Mouse (Mus musculus): ENCODE measurements around the gene Eif4e2.

DNA sequence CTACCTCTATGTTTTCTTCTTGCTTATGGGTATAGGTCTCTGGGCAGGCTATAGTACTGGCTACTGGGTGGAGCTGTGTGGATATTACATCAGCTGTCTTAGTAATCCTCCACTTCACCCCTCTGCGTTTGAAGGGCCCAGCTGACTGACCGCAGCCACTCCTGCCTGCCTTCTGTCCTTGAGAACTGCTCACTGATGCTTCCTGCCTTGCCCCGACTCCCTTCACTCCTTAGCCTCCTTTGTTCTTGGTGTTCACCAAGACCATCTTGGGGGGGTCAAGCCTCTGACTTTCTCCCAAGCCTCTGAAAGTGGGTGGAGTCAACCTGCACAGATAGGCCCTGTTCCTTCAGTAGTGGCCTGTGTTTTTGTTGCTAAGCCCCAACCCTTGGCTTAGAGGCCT lies 58.7 kb downstream of the Eif4e2 start:
- TF ChIP-seq CTCF (IDR thresholded peaks at IDR 0.05; ENCODE audit: insufficient read depth, low read length), result no peak
- TF ChIP-seq POLR2A (IDR thresholded peaks at IDR 0.05; ENCODE audit: borderline replicate concordance, extremely low read depth, low read depth, low read length), result no peak
